Mouse (Mus musculus) MEL-GATA-1-ER (cell line): Measurements from ENCODE around the gene Tmem107.
"Not testable (repeated sequence)": the region's sequence is repeated elsewhere in the genome, so short reads cannot be mapped to it uniquely, and the experiment has no call there.

Experiments
- DNase-seq: peaks from one replicate; pipeline ENCODE4 v3.0.0-alpha.2; 2012; ENCODE audit warnings: low read depth; ENCODE audit errors: extremely low read depth

Gene Tmem107

DNA sequence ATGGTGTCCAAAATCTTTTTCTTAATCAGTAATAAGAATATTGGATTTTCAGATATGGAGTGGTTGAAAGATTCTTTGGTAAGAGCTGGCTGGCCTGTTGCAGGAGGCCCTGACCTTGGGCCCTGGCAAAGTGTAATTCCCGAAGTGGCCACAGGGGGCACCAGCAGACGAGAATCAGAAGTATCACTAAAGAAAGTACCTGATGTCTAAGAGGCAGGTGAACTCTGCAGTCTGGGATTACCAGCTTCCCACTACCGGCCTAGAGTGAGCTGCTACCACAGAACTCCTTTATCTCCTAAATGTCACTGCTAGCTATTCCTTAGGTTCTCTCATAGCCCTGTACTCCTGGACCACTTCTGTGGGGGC lies 21.8 kb downstream of the Tmem107 start:
- DNase-seq, result no peak

DNA sequence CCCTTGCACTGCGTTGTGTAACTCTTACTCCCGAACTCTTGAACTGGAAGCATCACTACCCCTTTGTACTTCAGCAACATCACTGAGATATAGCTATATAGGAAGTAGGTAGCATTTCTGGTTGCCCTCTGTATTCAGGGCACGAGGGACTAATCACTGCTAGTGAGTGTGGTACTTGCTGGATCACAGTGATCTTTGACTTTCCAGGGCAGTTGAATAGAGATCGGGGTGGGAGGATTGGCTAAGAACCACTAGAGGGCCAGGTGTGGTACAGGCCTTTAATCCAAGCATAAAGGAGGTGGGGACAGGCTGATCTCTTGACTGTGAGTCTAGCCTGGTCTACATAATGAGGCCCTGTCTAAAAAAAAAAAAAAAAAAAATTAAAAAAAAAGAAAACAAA lies 22.3 kb downstream of the Tmem107 start:
- no peak for DNase-seq

DNA sequence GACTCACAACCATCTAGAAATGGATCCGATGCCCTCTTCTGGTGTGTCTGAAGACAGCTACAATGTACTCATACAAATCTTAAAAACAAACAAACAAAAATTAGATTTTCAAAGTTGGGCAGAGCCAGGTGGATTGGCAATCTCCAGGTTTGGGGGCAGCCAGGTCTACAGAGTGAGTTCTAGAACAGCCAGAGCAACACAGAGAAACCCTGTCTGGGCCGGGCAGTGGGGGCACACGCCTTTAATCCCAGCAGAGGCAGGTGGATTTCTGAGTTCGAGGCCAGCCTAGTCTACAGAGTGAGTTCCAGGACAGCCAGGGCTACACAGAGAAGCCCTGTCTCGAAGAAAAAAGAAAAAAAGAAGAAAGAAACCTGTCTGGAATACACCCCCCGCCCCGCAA lies 23.2 kb downstream of the Tmem107 start:
- DNase-seq, result not testable (repeated sequence)

DNA sequence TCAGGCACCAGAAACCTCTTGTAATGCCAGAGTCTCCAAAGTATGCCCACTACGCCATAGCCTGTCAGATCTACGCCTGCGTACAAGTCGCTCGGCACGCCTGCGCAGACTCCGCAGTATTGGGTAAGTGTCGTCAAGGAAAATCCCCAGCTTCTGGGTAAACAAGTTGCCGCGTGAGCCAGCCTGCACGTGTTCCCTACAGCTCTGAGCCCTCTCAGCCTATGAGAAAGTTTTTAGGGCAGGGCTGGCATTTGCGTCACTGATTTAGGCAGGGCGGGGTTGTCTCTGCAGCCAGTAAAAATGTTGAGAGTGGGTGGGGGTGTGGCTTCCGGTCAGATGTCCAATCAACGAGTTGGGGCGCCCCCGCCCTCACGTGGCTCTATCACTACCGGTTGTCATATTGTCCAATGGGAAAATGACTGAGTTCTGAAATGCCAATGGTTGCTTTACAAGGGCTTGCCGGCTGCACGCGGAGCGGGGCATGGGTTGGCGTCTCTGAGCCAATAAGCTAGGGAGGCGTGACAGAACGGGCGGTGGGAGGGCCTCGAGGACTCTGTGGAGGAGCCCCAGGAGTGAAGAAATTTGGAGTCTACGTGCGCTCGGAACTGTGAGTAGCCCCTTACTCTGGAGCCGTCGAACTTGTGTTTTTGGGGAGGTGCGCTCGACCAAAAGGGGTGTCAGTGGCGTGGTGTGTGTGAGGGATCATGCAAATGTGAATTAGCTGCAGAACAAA lies 24.3 kb downstream of the Tmem107 start, which contains the start of gene Per1:
Gene Per1, plus strand, starts transcription at position 521 of the 733 bp plus-strand sequence.
- DNase-seq, result peak; percentile 99

GRCm38 (mm10) chr11:69095511-69096231 lies 25.1 kb downstream of the Tmem107 start:
- DNase-seq, result peak; percentile 40

GRCm38 (mm10) chr11:69096360-69096986 lies 25.9 kb downstream of the Tmem107 start:
- DNase-seq, result no peak

GRCm38 (mm10) chr11:69096987-69097900 lies 26.6 kb downstream of the Tmem107 start:
- DNase-seq, result peak; percentile 87

GRCm38 (mm10) chr11:69098039-69098761 lies 27.6 kb downstream of the Tmem107 start:
- no peak for DNase-seq

- peak; percentile 90 for DNase-seq
Measured at GRCm38 (mm10) chr11:69098762-69099091, 28.1 kb downstream of the Tmem107 start.

GRCm38 (mm10) chr11:69099177-69099914 lies 28.7 kb downstream of the Tmem107 start:
- no peak for DNase-seq

DNA sequence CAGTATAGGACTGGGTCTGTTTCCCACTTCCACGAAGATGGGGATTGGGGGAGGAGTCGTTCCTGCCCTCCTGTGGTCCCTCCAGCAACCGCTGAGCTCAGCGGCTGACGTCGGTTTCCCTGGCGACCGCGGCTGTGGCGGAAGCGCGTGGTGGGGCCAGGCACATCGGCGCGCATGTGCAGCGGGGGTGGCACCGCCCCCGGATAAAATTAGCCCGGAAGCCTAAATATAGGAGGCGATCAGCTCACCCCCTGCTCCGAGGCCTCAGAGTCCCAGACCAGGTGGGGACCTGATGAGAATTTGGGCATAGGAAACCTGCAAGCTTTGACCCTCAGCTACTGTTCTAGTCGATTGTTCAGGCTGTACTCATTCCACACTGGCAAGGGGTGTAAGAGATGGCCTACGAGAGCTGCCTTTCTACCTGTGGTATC lies 29.3 kb downstream of the Tmem107 start:
- peak; percentile 68 for DNase-seq

GRCm38 (mm10) chr11:69100639-69101360 lies 30.2 kb downstream of the Tmem107 start:
- no peak for DNase-seq

- DNase-seq, result no peak
Measured at GRCm38 (mm10) chr11:69101604-69102402, 31.2 kb downstream of the Tmem107 start.

- DNase-seq, result no peak
Measured at GRCm38 (mm10) chr11:69102403-69102725, 31.8 kb downstream of the Tmem107 start.

- no peak for DNase-seq
Measured at GRCm38 (mm10) chr11:69103121-69103520, 32.5 kb downstream of the Tmem107 start.

- DNase-seq, result no peak
Measured at GRCm38 (mm10) chr11:69103531-69104435, 33.2 kb downstream of the Tmem107 start.

DNA sequence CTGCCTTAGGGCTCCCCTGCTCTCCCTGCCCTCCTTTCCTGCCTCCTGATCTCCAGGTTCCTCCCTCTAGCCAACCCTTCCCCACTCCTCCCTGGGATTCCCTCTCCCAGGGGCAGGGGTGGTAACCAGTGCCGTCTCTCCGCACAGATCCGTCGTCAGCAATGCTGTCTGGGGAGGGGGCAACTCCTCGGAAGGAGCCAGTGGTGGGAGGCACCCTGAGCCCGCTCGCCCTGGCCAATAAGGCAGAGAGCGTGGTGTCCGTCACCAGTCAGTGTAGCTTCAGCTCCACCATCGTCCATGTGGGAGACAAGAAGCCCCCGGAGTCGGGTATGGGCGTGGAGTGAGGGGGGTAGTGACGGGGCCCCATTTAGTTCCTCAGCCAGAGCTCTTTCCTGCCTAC lies 33.9 kb downstream of the Tmem107 start:
- no peak for DNase-seq

DNA sequence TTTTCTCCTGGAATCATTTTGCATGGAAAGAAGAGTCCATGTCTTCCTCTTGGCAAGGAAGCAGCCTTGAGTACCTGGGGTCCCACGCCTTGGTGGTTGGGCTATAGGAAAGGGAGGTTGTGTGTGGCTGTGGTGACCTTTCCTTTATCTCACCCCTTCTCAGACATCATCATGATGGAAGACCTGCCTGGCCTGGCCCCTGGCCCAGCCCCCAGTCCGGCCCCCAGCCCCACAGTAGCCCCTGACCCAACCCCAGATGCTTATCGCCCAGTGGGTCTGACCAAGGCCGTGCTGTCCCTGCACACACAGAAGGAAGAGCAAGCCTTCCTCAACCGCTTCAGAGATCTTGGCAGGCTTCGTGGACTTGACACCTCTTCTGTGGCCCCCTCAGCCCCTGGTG lies 34.6 kb downstream of the Tmem107 start:
- no peak for DNase-seq
